Mouse (Mus musculus): ENCODE results near the gene Pgghg. TPM values are rescaled to one million over a fixed set of nuclear protein-coding genes. Genes with fewer than 3 reads are reported as not detected.
"Not testable (repeated sequence)": the region's sequence is repeated elsewhere in the genome, so short reads cannot be mapped to it uniquely, and the experiment has no call there.

Gene Pgghg
- total RNA-seq, 2 experiments from 2014 or later: 7.7 to 8.6 TPM

GRCm38 (mm10) chr7:140974940-140975339 is 33.7 kb downstream of the Pgghg start:
- intact Hi-C loops (cut with DNase I): loop anchor here (5.0 kb wide), 1 partner anchor 32 kb away; no protein-coding TSS in a partner anchor

GRCm38 (mm10) chr7:140975465-140975864 is 34.3 kb downstream of the Pgghg start:
- intact Hi-C loops (cut with DNase I): no loop called here
- no peak for DNase-seq

More at GRCm38 (mm10) chr7:140974940-140975339, 33.7 kb downstream of the Pgghg start:
- no peak for DNase-seq

- intact Hi-C loops (cut with DNase I); DNase-seq: not testable (repeated sequence)
Observed at GRCm38 (mm10) chr7:140976720-140977119, 35.5 kb downstream of the Pgghg start.

GRCm38 (mm10) chr7:140981704-140982103 is 40.5 kb downstream of the Pgghg start:
- intact Hi-C loops (cut with DNase I): no loop called here
- no peak for DNase-seq

- intact Hi-C loops (cut with DNase I): no loop called here
- no peak for DNase-seq
Observed at GRCm38 (mm10) chr7:140982971-140983370, 41.8 kb downstream of the Pgghg start.

- intact Hi-C loops (cut with DNase I): no loop called here
- no peak for DNase-seq
Observed at GRCm38 (mm10) chr7:140987182-140988138, 46.3 kb downstream of the Pgghg start.

- intact Hi-C loops (cut with DNase I): no loop called here
- no peak for DNase-seq
Observed at GRCm38 (mm10) chr7:140989022-140989421, 47.8 kb downstream of the Pgghg start.

GRCm38 (mm10) chr7:140990185-140990584 is 49.0 kb downstream of the Pgghg start:
- intact Hi-C loops (cut with DNase I): no loop called here
- no peak for DNase-seq

GRCm38 (mm10) chr7:140990622-140991021 is 49.4 kb downstream of the Pgghg start:
- no peak for DNase-seq
- intact Hi-C loops (cut with DNase I): no loop called here

GRCm38 (mm10) chr7:140991117-140991689 is 50.0 kb downstream of the Pgghg start:
- intact Hi-C loops (cut with DNase I): no loop called here

More at GRCm38 (mm10) chr7:140991117-140991689, 50.0 kb downstream of the Pgghg start:
- no peak for DNase-seq

Other genes with a start within 250 kb of the Pgghg start
- not detected for gene Olfr541, start 244.1 kb upstream of the Pgghg start, total RNA-seq (2021)
- gene Cyp2e1, start 177.7 kb upstream of the Pgghg start, total RNA-seq (2021): under 1 TPM; 0.24 to 0.47 TPM
- gene Syce1, start 153.5 kb upstream of the Pgghg start, total RNA-seq (2021): not detected
- gene Zfp941, start 119.2 kb upstream of the Pgghg start, total RNA-seq (2021): under 1 TPM; 0.45 to 0.47 TPM
- not detected for gene Urah, start 106.4 kb upstream of the Pgghg start, total RNA-seq (2021)
- 10 to 100 TPM; 19.6 to 23.6 TPM for gene Scgb1c1, start 95.8 kb upstream of the Pgghg start, total RNA-seq (2021)
- not detected for gene Odf3, start 93.6 kb upstream of the Pgghg start, total RNA-seq (2021)
- not detected for gene Gm45785, start 85.1 kb upstream of the Pgghg start, total RNA-seq (2021)
- gene Ric8a, start 84.4 kb upstream of the Pgghg start, total RNA-seq (2021): 10 to 100 TPM; 27.0 to 29.8 TPM
- 10 to 100 TPM; 13.1 to 15.9 TPM for gene Bet1l, start 83.8 kb upstream of the Pgghg start, total RNA-seq (2021)
- 100 to 1,000 TPM; 111 to 114 TPM for gene Psmd13, start 59.4 kb upstream of the Pgghg start, total RNA-seq (2021)
- gene Sirt3, start 59.1 kb upstream of the Pgghg start, total RNA-seq (2021): 10 to 100 TPM; 53.4 to 58.2 TPM
- 1,000 to 10,000 TPM; 1,771 to 1,883 TPM for gene Cox8b, start 40.9 kb upstream of the Pgghg start, total RNA-seq (2021)
- gene Nlrp6, start 20.5 kb upstream of the Pgghg start, total RNA-seq (2021): not detected
- 1 to 10 TPM in 1 of 2 experiments, not detected in 1; 1.1 TPM for gene Ifitm5, start 8.9 kb downstream of the Pgghg start, total RNA-seq (2021)
- gene Gm45717, start 14.5 kb downstream of the Pgghg start, total RNA-seq (2021): not detected
- 100 to 1,000 TPM; 168 to 187 TPM for gene Ifitm2, start 14.6 kb downstream of the Pgghg start, total RNA-seq (2021)
- 1 to 10 TPM; 2.4 to 3.8 TPM for gene Ifitm1, start 25.8 kb downstream of the Pgghg start, total RNA-seq (2021)
- gene Ifitm3, start 69.4 kb downstream of the Pgghg start, total RNA-seq (2021): 100 to 1,000 TPM; 104 to 117 TPM
- under 1 TPM in 1 of 2 experiments, not detected in 1; 0.69 TPM for gene Ifitm6, start 76.5 kb downstream of the Pgghg start, total RNA-seq (2021)
- not detected for gene Gm17387, start 87.7 kb downstream of the Pgghg start, total RNA-seq (2021)
- under 1 TPM in 1 of 2 experiments, not detected in 1; 0.22 TPM for gene B4galnt4, start 119.7 kb downstream of the Pgghg start, total RNA-seq (2021)
- gene Pkp3, start 136.8 kb downstream of the Pgghg start, total RNA-seq (2021): under 1 TPM in 1 of 2 experiments, not detected in 1; 0.24 TPM
- gene Sigirr, start 159.2 kb downstream of the Pgghg start, total RNA-seq (2021): 1 to 10 TPM; 6.7 to 8.2 TPM
- gene Ano9, start 176.4 kb downstream of the Pgghg start, total RNA-seq (2021): under 1 TPM; 0.10 to 0.14 TPM
- gene Ptdss2, start 181.0 kb downstream of the Pgghg start, total RNA-seq (2021): 10 to 100 TPM; 37.4 to 45.9 TPM
- gene Rnh1, start 231.5 kb downstream of the Pgghg start, total RNA-seq (2021): 10 to 100 TPM; 72.9 to 75.3 TPM

Measured in heart, postnatal 10 days (tissue).